Mouse (Mus musculus) embryonic fibroblast, embryonic 13.5 days (primary cell): ENCODE measurements around the gene Psd.

ENCODE experiments used
- CTCF ChIP-seq: IDR thresholded peaks from 2 replicates; pipeline ENCODE4 v1.5.1; 2011; ENCODE audit warnings: mild to moderate bottlenecking, control low read depth, low read length, moderate library complexity, borderline replicate concordance; ENCODE audit not compliant: insufficient read depth
- POLR2A ChIP-seq: IDR thresholded peaks from 2 replicates; pipeline ENCODE4 v1.6.1; 2011; ENCODE audit warnings: low read depth, mild to moderate bottlenecking, control low read depth, low read length, moderate library complexity

GRCm38 (mm10) chr19:46315752-46316610, 11.0 kb downstream of the Psd start:
- no peak for TF ChIP-seq CTCF
- 0 out of 2 replicates have a peak, but pooled peaks have one; percentile 25 for TF ChIP-seq POLR2A
